Mouse (Mus musculus): ENCODE measurements around the gene Trim25.

DNA sequence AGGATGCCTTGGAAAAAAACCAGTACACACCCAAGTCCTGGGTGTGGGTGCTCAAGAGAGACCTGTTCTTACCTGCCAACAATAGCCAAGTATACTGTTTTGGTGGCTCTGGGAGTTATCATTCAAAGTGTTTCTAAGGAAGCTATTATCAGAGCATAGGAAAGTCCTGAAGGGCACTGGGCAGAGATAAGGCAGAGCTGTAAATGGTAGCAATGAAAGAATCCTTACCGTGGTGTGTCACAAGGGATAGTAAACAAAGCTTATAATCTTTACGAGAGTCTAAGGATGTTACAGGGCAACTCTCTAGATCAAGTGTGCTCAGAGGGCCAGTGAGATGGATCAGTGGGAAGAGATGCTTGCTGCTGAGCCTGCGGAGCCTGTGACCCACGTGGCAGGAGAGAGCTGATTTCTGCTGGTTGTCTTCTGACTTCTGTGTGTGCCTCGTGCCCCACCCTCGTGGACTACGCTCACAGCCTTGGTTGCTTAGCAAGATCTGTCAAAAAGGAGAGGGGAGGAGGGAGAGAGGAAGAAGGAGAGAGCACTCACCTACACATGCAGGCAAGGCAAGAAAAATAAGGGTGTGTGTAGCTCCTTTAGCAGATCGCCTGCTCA, 23.1 kb downstream of the Trim25 start:
- TF ChIP-seq CTCF (IDR thresholded peaks at IDR 0.05; ENCODE audit: extremely low read depth, insufficient read depth, low read length): no peak
- no peak for TF ChIP-seq POLR2A (IDR thresholded peaks at IDR 0.05; ENCODE audit: extremely low read depth, insufficient read depth, low read length)
